Mouse (Mus musculus): Measurements from ENCODE around the gene Sptbn1. TPM values are rescaled to one million over a fixed set of nuclear protein-coding genes. Genes with fewer than 3 reads are reported as not detected.
A peak's percentile ranks its signal among the peaks of the same experiment; 100 is the strongest.

Gene Sptbn1
- polyA plus RNA-seq, 1 experiment = 28.0 TPM

DNA sequence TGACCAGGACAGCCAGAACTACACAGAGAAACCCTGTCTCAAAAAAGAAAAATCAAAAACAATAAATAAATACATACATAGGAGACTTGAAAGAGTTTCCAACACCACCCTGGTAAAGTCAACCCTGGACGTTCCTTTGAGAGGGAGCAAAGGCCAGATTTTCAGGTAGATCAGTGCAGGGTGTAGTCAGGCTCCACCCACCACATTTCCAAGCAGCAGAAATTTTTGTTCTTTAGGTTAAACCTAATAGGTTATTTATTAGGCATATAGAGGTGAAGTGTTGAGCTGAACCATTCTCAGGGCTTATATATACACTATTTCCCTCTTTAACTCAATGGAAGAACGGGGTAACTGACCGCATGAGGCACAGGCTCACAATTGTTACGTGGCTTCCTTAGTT lies 77.0 kb downstream of the Sptbn1 start:
- H3K4me1 ChIP-seq (ENCODE audit: control insufficient read depth, insufficient read depth, insufficient read length) = peaks cover 25% of the 10 kb centered on the region
- no peaks in the 10 kb centered on the region for H3K27me3 ChIP-seq (ENCODE audit: control insufficient read depth, insufficient read depth, low read length)
- H3K36me3 ChIP-seq (ENCODE audit: control insufficient read depth, insufficient read depth, low read length) = no peaks in the 10 kb centered on the region
- no peak overlapping the region for H3K27ac ChIP-seq (ENCODE audit: insufficient read depth, low read length)
- DNase-seq (ENCODE audit: low read depth in 1 of 2, low spot score in 2 of 2) = no peak
- WGBS = 79% methylated on average over 4 of the region's 4 CpGs
- H3K4me3 ChIP-seq (ENCODE audit: extremely low read depth, insufficient read depth, insufficient read length) = no peak overlapping the region
- TF ChIP-seq POLR2A (IDR thresholded peaks at IDR 0.05; ENCODE audit: low read depth, low read length) = no peak
- TF ChIP-seq CTCF (IDR thresholded peaks at IDR 0.05; ENCODE audit: extremely low read depth, insufficient read depth, insufficient read length, insufficient replicate concordance) = no peak

DNA sequence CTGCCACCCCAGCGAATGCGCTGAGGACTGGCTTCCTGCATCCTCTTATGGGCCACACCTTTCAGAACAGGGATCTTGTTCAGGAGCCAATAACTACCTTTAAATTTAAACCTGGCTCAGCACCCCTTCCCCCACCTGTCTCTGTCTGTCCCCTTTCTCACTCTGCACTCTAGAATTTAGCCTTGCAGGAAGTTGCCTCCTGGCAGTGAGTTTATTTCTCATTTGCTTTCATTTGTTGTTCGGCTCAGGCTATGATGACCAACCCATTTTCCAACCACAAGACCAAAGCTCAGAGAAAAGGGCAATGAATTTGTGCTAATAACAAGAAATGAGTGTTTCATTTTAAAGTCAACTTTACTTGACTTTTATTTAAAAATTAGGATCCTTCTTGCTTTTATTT lies 77.9 kb downstream of the Sptbn1 start:
- H3K27me3 ChIP-seq (ENCODE audit: control insufficient read depth, insufficient read depth, low read length) = no peaks in the 10 kb centered on the region
- no peaks in the 10 kb centered on the region for H3K36me3 ChIP-seq (ENCODE audit: control insufficient read depth, insufficient read depth, low read length)
- TF ChIP-seq POLR2A (IDR thresholded peaks at IDR 0.05; ENCODE audit: low read depth, low read length) (no peak), CTCF (IDR thresholded peaks at IDR 0.05; ENCODE audit: extremely low read depth, insufficient read depth, insufficient read length, insufficient replicate concordance) (no peak)
- H3K4me3 ChIP-seq (ENCODE audit: extremely low read depth, insufficient read depth, insufficient read length) = no peak overlapping the region
- no peak for DNase-seq (ENCODE audit: low read depth in 1 of 2, low spot score in 2 of 2)
- WGBS = 31% methylated on average over 3 of the region's 3 CpGs
- peak overlapping the region; percentile 68 for H3K27ac ChIP-seq (ENCODE audit: insufficient read depth, low read length)
- peaks cover 31% of the 10 kb centered on the region for H3K4me1 ChIP-seq (ENCODE audit: control insufficient read depth, insufficient read depth, insufficient read length)

DNA sequence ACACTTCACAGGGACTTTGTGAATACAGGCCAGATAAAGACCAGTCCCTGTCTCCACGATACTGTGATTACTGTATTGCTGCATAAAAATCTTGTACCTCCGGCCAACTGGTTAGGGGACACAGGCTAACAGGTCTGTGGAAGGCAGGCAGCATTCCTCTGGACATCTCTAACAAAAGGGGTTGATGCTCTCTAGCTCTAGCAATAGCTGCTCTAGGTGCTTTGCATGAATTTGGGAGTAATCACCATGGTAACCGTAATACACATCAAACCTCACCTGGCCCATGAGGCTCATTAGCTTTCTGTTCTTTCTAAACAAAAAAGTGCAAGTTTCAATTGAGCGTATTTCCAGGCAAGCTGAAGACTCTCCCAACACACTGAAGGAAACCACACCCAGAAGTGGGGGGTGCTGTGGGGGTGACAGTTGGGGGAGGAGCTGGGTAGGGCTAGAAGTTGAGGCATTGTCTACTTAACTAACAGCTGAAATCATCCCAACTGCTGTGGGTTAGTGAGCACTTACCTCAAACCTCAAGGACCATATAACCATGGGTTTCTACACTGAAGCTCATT lies 81.0 kb downstream of the Sptbn1 start:
- no peak for TF ChIP-seq POLR2A (IDR thresholded peaks at IDR 0.05; ENCODE audit: low read depth, low read length)
- no peak for TF ChIP-seq CTCF (IDR thresholded peaks at IDR 0.05; ENCODE audit: extremely low read depth, insufficient read depth, insufficient read length, insufficient replicate concordance)
- DNase-seq (ENCODE audit: low read depth in 1 of 2, low spot score in 2 of 2) = peak; percentile 54 to 63
- H3K4me3 ChIP-seq (ENCODE audit: extremely low read depth, insufficient read depth, insufficient read length) = no peak overlapping the region
- H3K36me3 ChIP-seq (ENCODE audit: control insufficient read depth, insufficient read depth, low read length) = no peaks in the 10 kb centered on the region
- H3K4me1 ChIP-seq (ENCODE audit: control insufficient read depth, insufficient read depth, insufficient read length) = peaks cover 50% of the 10 kb centered on the region
- H3K27me3 ChIP-seq (ENCODE audit: control insufficient read depth, insufficient read depth, low read length) = no peaks in the 10 kb centered on the region
- H3K27ac ChIP-seq (ENCODE audit: insufficient read depth, low read length) = peak overlapping the region; percentile 56
- 56% methylated on average over 4 of the region's 4 CpGs for WGBS

DNA sequence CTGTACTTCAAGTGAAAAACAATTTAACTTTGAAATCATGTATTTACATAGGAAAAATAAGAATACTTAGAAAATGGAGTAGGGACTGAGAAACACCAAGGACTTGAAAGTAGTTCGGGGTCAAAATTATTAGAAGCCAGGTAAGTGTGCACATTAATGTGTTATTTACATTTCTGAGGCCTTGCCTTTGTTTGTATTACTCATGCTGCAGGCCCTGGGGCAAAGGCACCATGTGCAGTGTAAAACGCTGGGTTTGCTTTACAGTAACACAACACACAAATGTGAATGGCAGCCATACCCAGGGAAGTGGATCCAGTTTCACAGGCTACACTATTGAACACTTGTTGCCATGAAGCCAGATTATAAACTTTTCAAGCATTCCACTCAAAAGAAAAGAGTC lies 83.4 kb downstream of the Sptbn1 start:
- 0 out of 2 replicates have a peak, but pooled peaks cover 1% of the 10 kb centered on the region for H3K36me3 ChIP-seq (ENCODE audit: control insufficient read depth, insufficient read depth, low read length)
- TF ChIP-seq CTCF (IDR thresholded peaks at IDR 0.05; ENCODE audit: extremely low read depth, insufficient read depth, insufficient read length, insufficient replicate concordance) (no peak), POLR2A (IDR thresholded peaks at IDR 0.05; ENCODE audit: low read depth, low read length) (no peak)
- no peak for DNase-seq (ENCODE audit: low read depth in 1 of 2, low spot score in 2 of 2)
- peaks cover 33% of the 10 kb centered on the region for H3K4me1 ChIP-seq (ENCODE audit: control insufficient read depth, insufficient read depth, insufficient read length)
- H3K27ac ChIP-seq (ENCODE audit: insufficient read depth, low read length) = no peak overlapping the region
- whole genome bisulfite sequencing = 84% methylated on average over 2 of the region's 2 CpGs
- no peak overlapping the region for H3K4me3 ChIP-seq (ENCODE audit: extremely low read depth, insufficient read depth, insufficient read length)
- H3K27me3 ChIP-seq (ENCODE audit: control insufficient read depth, insufficient read depth, low read length) = no peaks in the 10 kb centered on the region

DNA sequence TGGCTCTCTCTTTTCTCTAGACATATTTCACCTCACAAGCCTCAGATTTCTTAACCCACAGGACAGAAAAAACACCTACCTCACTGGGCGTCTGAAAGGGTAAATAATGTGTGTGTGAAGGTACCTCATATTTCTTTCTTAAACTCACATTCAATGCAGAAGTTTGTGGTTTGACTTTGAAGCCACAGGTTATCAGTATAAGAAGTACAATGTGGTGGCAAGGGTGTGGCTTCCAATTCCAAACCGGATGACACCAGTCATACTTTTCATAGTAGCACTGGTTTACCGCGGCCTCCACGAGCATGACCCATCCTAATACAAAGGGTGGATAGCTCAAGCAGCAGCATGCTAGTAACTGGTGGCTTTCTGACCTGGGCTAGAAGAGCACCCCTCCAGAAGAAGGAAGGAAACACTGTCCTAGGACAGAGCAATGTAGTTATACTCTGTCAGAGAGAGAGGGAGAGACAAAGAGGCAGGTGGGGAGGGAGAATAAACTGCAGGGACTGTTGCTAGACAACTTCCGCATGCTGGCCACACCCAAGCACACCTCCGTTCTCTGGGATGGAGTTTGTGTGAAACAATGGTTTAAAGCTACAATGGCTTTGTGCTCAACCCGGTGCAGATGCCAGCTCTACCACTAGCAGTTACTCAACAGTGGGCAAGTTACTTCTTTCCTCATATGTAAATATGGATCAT lies 85.1 kb downstream of the Sptbn1 start:
- Histone ChIP-seq H3K36me3 (ENCODE audit: control insufficient read depth, insufficient read depth, low read length) (0 out of 2 replicates have a peak, but pooled peaks cover 1% of the 10 kb centered on the region), H3K27ac (ENCODE audit: insufficient read depth, low read length) (peak overlapping the region; percentile 76), H3K4me1 (ENCODE audit: control insufficient read depth, insufficient read depth, insufficient read length) (peaks cover 31% of the 10 kb centered on the region), H3K4me3 (ENCODE audit: extremely low read depth, insufficient read depth, insufficient read length) (no peak overlapping the region; the same call in 1 of the 2 replicates), H3K27me3 (ENCODE audit: control insufficient read depth, insufficient read depth, low read length) (no peaks in the 10 kb centered on the region)
- DNase-seq (ENCODE audit: low read depth in 1 of 2, low spot score in 2 of 2) = peak; percentile 30 to 63
- WGBS = 10% methylated on average over 8 of the region's 8 CpGs
- TF ChIP-seq CTCF (IDR thresholded peaks at IDR 0.05; ENCODE audit: extremely low read depth, insufficient read depth, insufficient read length, insufficient replicate concordance) (no peak), POLR2A (IDR thresholded peaks at IDR 0.05; ENCODE audit: low read depth, low read length) (no peak)

DNA sequence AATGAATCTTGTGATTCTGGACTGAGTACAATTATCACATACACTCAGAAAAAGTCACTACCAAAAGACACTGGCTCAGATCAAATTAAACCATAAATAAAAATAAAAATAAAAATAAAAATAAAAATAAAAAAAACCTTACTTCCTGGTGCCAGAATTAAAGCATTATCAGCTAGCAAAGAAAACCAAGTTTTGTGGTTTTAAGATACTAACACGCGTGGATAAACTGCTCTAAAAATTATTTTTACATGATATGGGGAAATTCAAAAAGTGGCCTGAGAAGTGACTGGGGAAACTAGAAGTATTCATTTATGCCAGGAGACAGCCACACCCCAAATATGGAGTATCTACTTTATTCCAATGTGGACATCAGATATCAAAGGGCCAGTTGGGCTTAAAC lies 89.8 kb downstream of the Sptbn1 start:
- Histone ChIP-seq H3K4me3 (ENCODE audit: extremely low read depth, insufficient read depth, insufficient read length) (no peak overlapping the region), H3K36me3 (ENCODE audit: control insufficient read depth, insufficient read depth, low read length) (0 out of 2 replicates have a peak, but pooled peaks cover 1% of the 10 kb centered on the region), H3K27ac (ENCODE audit: insufficient read depth, low read length) (no peak overlapping the region), H3K27me3 (ENCODE audit: control insufficient read depth, insufficient read depth, low read length) (no peaks in the 10 kb centered on the region), H3K4me1 (ENCODE audit: control insufficient read depth, insufficient read depth, insufficient read length) (peaks cover 7% of the 10 kb centered on the region; the same call in 1 of the 2 replicates)
- DNase-seq (ENCODE audit: low read depth in 1 of 2, low spot score in 2 of 2) = no peak
- WGBS = 58% methylated on average over 2 of the region's 2 CpGs
- no peak for TF ChIP-seq POLR2A (IDR thresholded peaks at IDR 0.05; ENCODE audit: low read depth, low read length)
- TF ChIP-seq CTCF (IDR thresholded peaks at IDR 0.05; ENCODE audit: extremely low read depth, insufficient read depth, insufficient read length, insufficient replicate concordance) = no peak

Measured in spleen, adult 2 months (tissue).